Mouse (Mus musculus): Measurements from ENCODE around the gene Aprt.

- TF ChIP-seq POLR2A (IDR thresholded peaks at IDR 0.05; ENCODE audit: extremely low read depth, insufficient read depth, low read length) (no peak), CTCF (IDR thresholded peaks at IDR 0.05; ENCODE audit: low read depth, low read length) (no peak)
Observed at GRCm38 (mm10) chr8:122623844-122624642, 47.3 kb upstream of the Aprt start.
